Mouse (Mus musculus): Measurements from ENCODE around the gene Snupn. TPM values are rescaled to one million over a fixed set of nuclear protein-coding genes. Genes with fewer than 3 reads are reported as not detected.
"Not testable (repeated sequence)": the region's sequence is repeated elsewhere in the genome, so short reads cannot be mapped to it uniquely, and the experiment has no call there.

The Snupn gene
- polyA plus RNA-seq, 1 experiment from 2014 or later = 25.5 TPM

GRCm38 (mm10) chr9:56927191-56928012 lies 23.3 kb upstream of the Snupn start:
- peaks cover 22% of the 10 kb centered on the region for H3K4me1 ChIP-seq (ENCODE audit: control insufficient read depth, insufficient read depth, low read length)
- no peaks in the 10 kb centered on the region for H3K36me3 ChIP-seq (ENCODE audit: control insufficient read depth, insufficient read depth, low read length)
- WGBS = under 1% methylated on average over 35 of the region's 35 CpGs

GRCm38 (mm10) chr9:56928041-56928811 lies 22.5 kb upstream of the Snupn start, which contains the start of gene Snx33:
TSS of gene Snx33 (minus strand) at chr9:56928371.
- Histone ChIP-seq H3K4me3 (ENCODE audit: low read depth, low read length) (peak within 1 kb of the TSS; percentile 50), H3K9me3 (ENCODE audit: control insufficient read depth, low read length) (no peaks in the 10 kb centered on the region), H3K27me3 (ENCODE audit: control insufficient read depth, insufficient read depth, low read length) (no peaks in the 10 kb centered on the region), H3K36me3 (ENCODE audit: control insufficient read depth, insufficient read depth, low read length) (no peaks in the 10 kb centered on the region), H3K9ac (replicated peaks; ENCODE audit: low read depth, low read length) (peak within 1 kb of the TSS; percentile 47), H3K4me1 (ENCODE audit: control insufficient read depth, insufficient read depth, low read length) (peaks cover 22% of the 10 kb centered on the region), H3K4me2 (ENCODE audit: low read depth, low read length) (peak within 1 kb of the TSS; percentile 80), H3K27ac (ENCODE audit: low read depth, low read length) (peak within 1 kb of the TSS; percentile 73)
- under 1% methylated on average over 49 of the region's 50 CpGs for WGBS
- peak; percentile 86 for ATAC-seq (ENCODE audit: low read depth)

More at GRCm38 (mm10) chr9:56927191-56928012, 23.3 kb upstream of the Snupn start:
- H3K4me2 ChIP-seq (ENCODE audit: low read depth, low read length) = peak overlapping the region; percentile 80
- no peak for ATAC-seq (ENCODE audit: low read depth)
- H3K9ac ChIP-seq (replicated peaks; ENCODE audit: low read depth, low read length) = peak overlapping the region; percentile 47
- no peaks in the 10 kb centered on the region for H3K27me3 ChIP-seq (ENCODE audit: control insufficient read depth, insufficient read depth, low read length)
- peak overlapping the region; percentile 73 for H3K27ac ChIP-seq (ENCODE audit: low read depth, low read length)
- H3K4me3 ChIP-seq (ENCODE audit: low read depth, low read length) = peak overlapping the region; percentile 50
- H3K9me3 ChIP-seq (ENCODE audit: control insufficient read depth, low read length) = no peaks in the 10 kb centered on the region

- H3K27me3 ChIP-seq (ENCODE audit: control insufficient read depth, insufficient read depth, low read length) = no peaks in the 10 kb centered on the region
- H3K4me2 ChIP-seq (ENCODE audit: low read depth, low read length) = no peak overlapping the region
- H3K27ac ChIP-seq (ENCODE audit: low read depth, low read length) = no peak overlapping the region
- no peak overlapping the region for H3K4me3 ChIP-seq (ENCODE audit: low read depth, low read length)
- H3K9me3 ChIP-seq (ENCODE audit: control insufficient read depth, low read length) = no peaks in the 10 kb centered on the region
- H3K36me3 ChIP-seq (ENCODE audit: control insufficient read depth, insufficient read depth, low read length) = no peaks in the 10 kb centered on the region
- no peak for ATAC-seq (ENCODE audit: low read depth)
- WGBS = 59% methylated on average over 4 of the region's 4 CpGs
- H3K9ac ChIP-seq (replicated peaks; ENCODE audit: low read depth, low read length) = no peak overlapping the region
- H3K4me1 ChIP-seq (ENCODE audit: control insufficient read depth, insufficient read depth, low read length) = peaks cover 16% of the 10 kb centered on the region
These were observed 21.2 kb upstream of the Snupn start for GRCm38 (mm10) chr9:56929496-56929895.

GRCm38 (mm10) chr9:56930556-56930955 lies 20.1 kb upstream of the Snupn start:
- no peak overlapping the region for H3K27ac ChIP-seq (ENCODE audit: low read depth, low read length)
- H3K9ac ChIP-seq (replicated peaks; ENCODE audit: low read depth, low read length) = no peak overlapping the region
- ATAC-seq (ENCODE audit: low read depth) = no peak
- no peak overlapping the region for H3K4me3 ChIP-seq (ENCODE audit: low read depth, low read length)
- no peaks in the 10 kb centered on the region for H3K27me3 ChIP-seq (ENCODE audit: control insufficient read depth, insufficient read depth, low read length)
- 81% methylated on average over 1 of the region's 1 CpGs for WGBS
- no peaks in the 10 kb centered on the region for H3K9me3 ChIP-seq (ENCODE audit: control insufficient read depth, low read length)
- no peaks in the 10 kb centered on the region for H3K36me3 ChIP-seq (ENCODE audit: control insufficient read depth, insufficient read depth, low read length)
- peaks cover 7% of the 10 kb centered on the region for H3K4me1 ChIP-seq (ENCODE audit: control insufficient read depth, insufficient read depth, low read length)
- H3K4me2 ChIP-seq (ENCODE audit: low read depth, low read length) = no peak overlapping the region

- Histone ChIP-seq H3K9ac (replicated peaks; ENCODE audit: low read depth, low read length) (no peak overlapping the region), H3K4me1 (ENCODE audit: control insufficient read depth, insufficient read depth, low read length) (peaks cover 13% of the 10 kb centered on the region), H3K9me3 (ENCODE audit: control insufficient read depth, low read length) (no peaks in the 10 kb centered on the region), H3K27me3 (ENCODE audit: control insufficient read depth, insufficient read depth, low read length) (no peaks in the 10 kb centered on the region), H3K36me3 (ENCODE audit: control insufficient read depth, insufficient read depth, low read length) (no peaks in the 10 kb centered on the region), H3K4me2 (ENCODE audit: low read depth, low read length) (peak overlapping the region; percentile 82), H3K27ac (ENCODE audit: low read depth, low read length) (no peak overlapping the region), H3K4me3 (ENCODE audit: low read depth, low read length) (peak overlapping the region; percentile 72)
- ATAC-seq (ENCODE audit: low read depth) = no peak
- 20% methylated on average over 6 of the region's 6 CpGs for WGBS
These were observed 13.8 kb upstream of the Snupn start for GRCm38 (mm10) chr9:56936861-56937222.

- ATAC-seq (ENCODE audit: low read depth) = peak; percentile 97
- WGBS = under 1% methylated on average over 73 of the region's 73 CpGs
These were observed 13.2 kb upstream of the Snupn start, which contains the start of gene Imp3 for GRCm38 (mm10) chr9:56937223-56938160. TSS of gene Imp3 (plus strand) at chr9:56937475.

GRCm38 (mm10) chr9:56938374-56938773 lies 12.3 kb upstream of the Snupn start:
- H3K4me3 ChIP-seq (ENCODE audit: low read depth, low read length) = peak overlapping the region; percentile 72
- no peaks in the 10 kb centered on the region for H3K9me3 ChIP-seq (ENCODE audit: control insufficient read depth, low read length)
- no peak for ATAC-seq (ENCODE audit: low read depth)
- no peak overlapping the region; the same call in 1 of the 2 replicates for H3K27ac ChIP-seq (ENCODE audit: low read depth, low read length)
- 7% methylated on average over 7 of the region's 7 CpGs for WGBS
- H3K4me2 ChIP-seq (ENCODE audit: low read depth, low read length) = peak overlapping the region; percentile 82
- peak overlapping the region; percentile 64 for H3K9ac ChIP-seq (replicated peaks; ENCODE audit: low read depth, low read length)
- H3K27me3 ChIP-seq (ENCODE audit: control insufficient read depth, insufficient read depth, low read length) = no peaks in the 10 kb centered on the region
- H3K4me1 ChIP-seq (ENCODE audit: control insufficient read depth, insufficient read depth, low read length) = peaks cover 13% of the 10 kb centered on the region
- H3K36me3 ChIP-seq (ENCODE audit: control insufficient read depth, insufficient read depth, low read length) = no peaks in the 10 kb centered on the region

More at GRCm38 (mm10) chr9:56937223-56938160, 13.2 kb upstream of the Snupn start, which contains the start of gene Imp3:
- Histone ChIP-seq H3K4me3 (ENCODE audit: low read depth, low read length) (peak within 1 kb of the TSS; percentile 72), H3K9ac (replicated peaks; ENCODE audit: low read depth, low read length) (peak within 1 kb of the TSS; percentile 64), H3K27me3 (ENCODE audit: control insufficient read depth, insufficient read depth, low read length) (no peaks in the 10 kb centered on the region), H3K4me1 (ENCODE audit: control insufficient read depth, insufficient read depth, low read length) (peaks cover 13% of the 10 kb centered on the region), H3K9me3 (ENCODE audit: control insufficient read depth, low read length) (no peaks in the 10 kb centered on the region), H3K4me2 (ENCODE audit: low read depth, low read length) (peak within 1 kb of the TSS; percentile 82), H3K27ac (ENCODE audit: low read depth, low read length) (peak within 1 kb of the TSS; percentile 85), H3K36me3 (ENCODE audit: control insufficient read depth, insufficient read depth, low read length) (no peaks in the 10 kb centered on the region)

- H3K4me3 ChIP-seq (ENCODE audit: low read depth, low read length) = not testable (repeated sequence)
These were observed 3.2 kb upstream of the Snupn start for GRCm38 (mm10) chr9:56947481-56947880.

More at GRCm38 (mm10) chr9:56947481-56947880, 3.2 kb upstream of the Snupn start:
- H3K27ac ChIP-seq (ENCODE audit: low read depth, low read length); H3K4me1 ChIP-seq (ENCODE audit: control insufficient read depth, insufficient read depth, low read length); H3K36me3 ChIP-seq (ENCODE audit: control insufficient read depth, insufficient read depth, low read length); H3K9me3 ChIP-seq (ENCODE audit: control insufficient read depth, low read length); H3K27me3 ChIP-seq (ENCODE audit: control insufficient read depth, insufficient read depth, low read length); ATAC-seq (ENCODE audit: low read depth); H3K4me2 ChIP-seq (ENCODE audit: low read depth, low read length); H3K9ac ChIP-seq (replicated peaks; ENCODE audit: low read depth, low read length): not testable (repeated sequence)
- 28% methylated on average over 3 of the region's 3 CpGs for WGBS
